Mouse (Mus musculus) C2C12 (cell line): ENCODE data around the gene Cryba4.

Source experiments
- CEBPB ChIP-seq: IDR thresholded peaks from one replicate; pipeline ENCODE4 v1.6.1; 2011; ENCODE audit warnings: low read depth, mild to moderate bottlenecking, control low read depth, moderate library complexity
- CTCF ChIP-seq: IDR thresholded peaks from one replicate; pipeline ENCODE4 v1.5.1; 2011; ENCODE audit not compliant: control insufficient read depth, insufficient read depth, insufficient read length

DNA sequence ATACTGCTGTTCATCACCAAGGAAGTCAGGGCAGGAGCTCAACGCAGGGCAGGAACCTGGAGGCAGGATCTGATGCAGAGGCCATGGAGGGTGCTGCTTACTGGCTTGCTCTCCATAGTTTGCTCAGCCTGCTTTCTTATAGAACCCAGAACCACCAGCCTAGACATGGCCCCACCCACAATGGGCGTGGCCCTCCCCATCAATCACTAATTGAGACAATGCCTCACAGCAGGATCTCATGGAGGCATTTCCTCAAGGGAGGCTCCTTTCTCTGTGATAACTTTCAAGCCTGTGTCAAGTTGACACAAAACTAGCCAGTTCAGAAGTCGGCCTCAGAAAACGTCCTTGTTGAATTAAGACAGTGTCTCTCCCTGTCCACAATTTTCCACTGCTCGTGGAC lies 16.5 kb downstream of the Cryba4 start:
- no peak for TF ChIP-seq CTCF
- TF ChIP-seq CEBPB: no peak
